Mouse (Mus musculus) bone marrow, adult 2 months (tissue): ENCODE measurements at regions not wholly inside any gene's neighbourhood (a gene's known extent, or its start where the extent isn't known, plus 50 kb on each side); places are given as distances from the start of the nearest gene placed in this dataset.
"Not testable (repeated sequence)": the region's sequence is repeated elsewhere in the genome, so short reads cannot be mapped to it uniquely, and the experiment has no call there.

Experiments
- H3K27ac ChIP-seq: fragments of 200-500 bp; 2 replicates; pipeline ENCODE4 v1.5.1; 2012; ENCODE audit warnings: low read depth, mild to moderate bottlenecking, control low read depth, inconsistent platforms, low read length; ENCODE audit not compliant: control insufficient read depth, poor library complexity, insufficient read depth
- H3K4me1 ChIP-seq: fragments of 200-500 bp; 2 replicates; pipeline ENCODE4 v1.6.1; 2011; ENCODE audit warnings: low read length; ENCODE audit not compliant: control insufficient read depth, insufficient read depth
- H3K4me3 ChIP-seq: fragments of 200-500 bp; replicated peaks from 2 replicates; pipeline ENCODE3; 2011; ENCODE audit warnings: mild to moderate bottlenecking, low read depth, low read length, control low read depth; ENCODE audit not compliant: control insufficient read depth
- CTCF ChIP-seq: fragments of 200-500 bp; IDR thresholded peaks from 2 replicates; pipeline ENCODE4 v1.5.1; 2011; ENCODE audit warnings: low read length, control low read depth; ENCODE audit not compliant: control insufficient read depth, insufficient read depth
- POLR2A ChIP-seq: fragments of 200-500 bp; IDR thresholded peaks from 2 replicates; pipeline ENCODE4 v1.6.1; 2011; ENCODE audit warnings: low read depth, mild to moderate bottlenecking, control low read depth, low read length, borderline replicate concordance; ENCODE audit not compliant: control insufficient read depth
- WGBS: fragments of 180-500 bp; shearing (Covaris S2); methylation state at CpG from one replicate; pipeline ENCODE4 v1.1.7; 2018; 5-methylcytosine and 5-hydroxymethylcytosine counted together

DNA sequence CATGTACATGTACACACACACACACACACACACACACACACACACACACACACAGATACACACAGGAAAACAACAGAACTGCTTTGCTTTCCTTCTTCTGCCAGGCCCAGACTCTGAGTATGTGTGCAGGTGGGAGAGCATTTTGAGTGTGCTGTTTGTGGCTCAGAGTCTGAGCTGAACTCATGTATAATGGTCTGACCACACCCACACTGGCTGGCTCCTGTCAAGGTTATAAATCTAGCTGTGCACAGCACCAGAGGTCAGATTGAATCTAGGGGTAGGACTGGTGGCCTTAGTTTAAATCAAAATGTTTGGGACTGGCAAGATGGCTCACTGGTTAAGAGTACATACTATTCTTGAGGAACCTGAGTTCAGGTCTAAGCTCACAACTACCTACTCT, 108.4 kb upstream of the Eif4g2 start:
- H3K4me1 ChIP-seq = no peaks in the 10 kb centered on the region
- no peak for TF ChIP-seq CTCF
- no peak overlapping the region for H3K27ac ChIP-seq
- no peak overlapping the region for H3K4me3 ChIP-seq

DNA sequence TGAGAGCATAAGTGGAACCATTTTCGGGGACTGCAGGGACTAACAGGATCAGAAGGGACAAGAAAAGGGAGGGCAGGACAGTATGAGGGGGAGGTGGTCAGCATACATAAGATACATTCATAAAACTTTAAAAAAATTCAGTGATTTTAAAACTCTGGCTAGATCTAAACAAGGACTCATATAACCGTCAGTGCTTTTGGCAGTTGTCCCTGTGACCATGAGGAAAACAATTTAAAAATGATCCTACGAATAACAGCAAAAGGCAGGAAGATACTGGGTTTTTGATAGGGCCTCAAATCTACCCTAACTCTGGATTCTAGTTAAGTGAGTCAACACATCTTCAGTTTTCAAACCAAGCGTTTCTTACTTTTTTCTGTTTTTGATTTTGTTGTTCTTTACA, 106.9 kb upstream of the Eif4g2 start:
- H3K27ac ChIP-seq = no peak overlapping the region
- H3K4me3 ChIP-seq = no peak overlapping the region
- TF ChIP-seq POLR2A (no peak), CTCF (no peak)
- H3K4me1 ChIP-seq = no peaks in the 10 kb centered on the region
- 82% methylated on average over 4 of the region's 4 CpGs for WGBS

DNA sequence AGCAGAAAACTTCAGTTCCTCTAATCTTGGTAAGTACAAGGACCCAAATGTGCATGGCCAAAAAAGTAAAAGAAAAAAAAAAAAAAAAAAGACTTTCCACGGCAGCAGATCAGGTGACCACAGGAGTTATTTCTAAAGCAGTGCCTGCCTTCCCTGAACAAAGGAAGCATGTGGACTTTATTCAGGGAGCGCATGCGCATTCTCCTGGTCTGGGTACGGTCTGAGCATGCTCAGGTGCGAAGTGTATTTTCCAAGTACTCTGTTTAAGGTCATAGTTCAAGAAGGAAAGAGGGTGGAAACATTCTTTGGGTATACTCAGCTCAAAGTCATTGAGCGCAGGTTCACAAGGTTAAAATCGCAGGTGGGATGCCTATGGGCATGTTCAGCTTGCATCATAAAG, 103.1 kb upstream of the Eif4g2 start:
- H3K4me3 ChIP-seq = no peak overlapping the region
- no peak for TF ChIP-seq POLR2A
- no peak for TF ChIP-seq CTCF
- 80% methylated on average over 7 of the region's 7 CpGs for WGBS

GRCm38 (mm10) chr7:111183512-111183911, 100.7 kb upstream of the Eif4g2 start:
- no peak for TF ChIP-seq POLR2A
- TF ChIP-seq CTCF = no peak
- WGBS = 70% methylated on average over 3 of the region's 3 CpGs
- no peak overlapping the region for H3K4me3 ChIP-seq
- no peak overlapping the region for H3K27ac ChIP-seq
- H3K4me1 ChIP-seq = no peaks in the 10 kb centered on the region

More for the DNA sequence above, 103.1 kb upstream of the Eif4g2 start:
- Histone ChIP-seq H3K27ac (no peak overlapping the region), H3K4me1 (no peaks in the 10 kb centered on the region)

DNA sequence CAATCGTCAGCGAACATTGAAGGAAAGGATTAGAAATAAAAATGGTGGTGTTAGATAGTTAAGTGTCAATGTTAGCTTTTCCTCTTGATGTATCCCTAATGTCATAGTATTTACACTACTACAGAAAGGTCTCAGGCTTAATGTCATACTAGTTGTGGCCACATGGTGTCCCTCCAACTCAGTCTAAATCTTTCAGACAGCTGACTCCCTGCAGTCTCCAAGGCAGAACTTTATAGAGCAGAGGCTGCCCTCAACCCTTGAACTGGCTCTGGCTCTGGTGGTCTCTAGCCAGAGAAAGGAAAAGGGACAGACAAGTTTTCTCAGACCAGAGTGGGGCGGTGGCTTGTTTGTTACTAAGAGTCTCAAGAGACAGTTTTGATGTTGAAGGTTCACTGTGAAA, 99.5 kb upstream of the Eif4g2 start:
- no peak overlapping the region for H3K4me3 ChIP-seq
- TF ChIP-seq CTCF (no peak), POLR2A (no peak)
- no peaks in the 10 kb centered on the region for H3K4me1 ChIP-seq
- WGBS = 69% methylated on average over 3 of the region's 3 CpGs
- H3K27ac ChIP-seq = no peak overlapping the region

GRCm38 (mm10) chr7:111179401-111180271, 96.8 kb upstream of the Eif4g2 start:
- no peak overlapping the region for H3K27ac ChIP-seq
- H3K4me1 ChIP-seq = no peaks in the 10 kb centered on the region
- WGBS = 46% methylated on average over 7 of the region's 7 CpGs
- TF ChIP-seq CTCF (no peak), POLR2A (no peak)
- H3K4me3 ChIP-seq = no peak overlapping the region

GRCm38 (mm10) chr7:111174393-111175124, 91.7 kb upstream of the Eif4g2 start:
- WGBS = 86% methylated on average over 9 of the region's 9 CpGs
- H3K4me1 ChIP-seq = no peaks in the 10 kb centered on the region
- TF ChIP-seq CTCF (no peak), POLR2A (no peak)
- H3K27ac ChIP-seq = no peak overlapping the region
- no peak overlapping the region for H3K4me3 ChIP-seq

DNA sequence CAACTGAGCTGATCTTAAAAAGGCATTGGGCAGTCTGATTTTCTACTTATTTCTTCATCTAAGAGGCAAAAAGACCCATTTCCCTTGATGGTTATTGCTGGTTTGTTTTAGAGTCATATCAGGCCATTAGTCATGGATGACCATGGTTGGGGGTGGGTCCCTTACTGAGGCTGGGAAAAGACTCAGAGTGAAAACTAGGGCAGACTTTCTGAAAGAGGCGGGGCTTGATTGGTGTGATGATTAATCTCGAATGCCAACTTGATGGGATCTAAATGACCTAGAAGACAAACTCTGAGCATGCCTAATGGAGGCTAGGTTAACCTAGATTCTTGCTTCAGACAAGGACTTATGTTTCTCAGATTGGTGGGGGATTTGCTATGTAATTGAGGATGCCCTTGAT, 89.2 kb upstream of the Eif4g2 start:
- Histone ChIP-seq H3K4me3 (no peak overlapping the region), H3K4me1 (no peaks in the 10 kb centered on the region), H3K27ac (no peak overlapping the region)
- TF ChIP-seq POLR2A (no peak), CTCF (no peak)
- 76% methylated on average over 2 of the region's 2 CpGs for WGBS

GRCm38 (mm10) chr7:111168546-111169233, 85.9 kb upstream of the Eif4g2 start:
- not testable (repeated sequence) for H3K4me1 ChIP-seq, H3K4me3 ChIP-seq, H3K27ac ChIP-seq
- WGBS = 95% methylated on average over 3 of the region's 3 CpGs
